Mouse (Mus musculus) kidney, adult 2 months (tissue): Measurements from ENCODE around the gene Rubcnl.

ENCODE experiments used
- CTCF ChIP-seq: fragments of 200-500 bp; conservative IDR thresholded peaks from 2 replicates; pipeline ENCODE4 v1.5.1; 2011; ENCODE audit warnings: low read depth, mild to moderate bottlenecking, control low read depth, low read length, moderate library complexity, mixed read lengths; ENCODE audit not compliant: insufficient read depth, insufficient read length
- POLR2A ChIP-seq: fragments of 200-500 bp; IDR thresholded peaks from one replicate; pipeline ENCODE4 v1.6.1; 2011; ENCODE audit warnings: low read depth, low read length, control low read depth

DNA sequence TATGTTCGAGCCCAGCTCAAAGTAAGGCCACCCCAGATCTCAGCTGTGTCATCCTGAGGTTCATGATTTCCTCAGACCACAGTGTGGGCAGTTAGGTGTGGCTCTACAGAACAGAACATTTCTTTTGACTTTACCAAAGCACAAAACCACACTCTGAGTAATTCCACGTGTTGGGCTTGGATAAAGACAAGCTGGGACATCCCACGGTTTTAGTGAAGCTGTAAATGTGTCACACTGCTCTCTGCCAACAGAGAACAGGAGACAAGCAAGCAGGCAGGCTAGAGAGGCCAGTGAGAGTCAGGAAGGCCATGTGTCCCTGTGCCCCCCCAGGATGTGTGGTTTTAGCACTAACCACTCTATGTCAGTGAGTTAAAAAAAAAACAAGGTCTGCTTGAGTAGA lies 19.3 kb upstream of the Rubcnl start:
- TF ChIP-seq POLR2A: no peak
- TF ChIP-seq CTCF: no peak
